Mouse (Mus musculus) cerebellum, adult (tissue): Measurements from ENCODE around the gene Gm8914.
"Not testable (repeated sequence)": the region's sequence is repeated elsewhere in the genome, so short reads cannot be mapped to it uniquely, and the experiment has no call there.

Source experiments
- ATAC-seq: cut with Nextera tagmentation; 2 replicates; pipeline ENCODE4 v1.9.2; 2017; ENCODE audit warnings: mild to moderate bottlenecking, moderate library complexity, mixed read lengths; ENCODE audit not compliant: insufficient number of reproducible peaks, low FRiP score, low TSS enrichment

The Gm8914 gene

DNA sequence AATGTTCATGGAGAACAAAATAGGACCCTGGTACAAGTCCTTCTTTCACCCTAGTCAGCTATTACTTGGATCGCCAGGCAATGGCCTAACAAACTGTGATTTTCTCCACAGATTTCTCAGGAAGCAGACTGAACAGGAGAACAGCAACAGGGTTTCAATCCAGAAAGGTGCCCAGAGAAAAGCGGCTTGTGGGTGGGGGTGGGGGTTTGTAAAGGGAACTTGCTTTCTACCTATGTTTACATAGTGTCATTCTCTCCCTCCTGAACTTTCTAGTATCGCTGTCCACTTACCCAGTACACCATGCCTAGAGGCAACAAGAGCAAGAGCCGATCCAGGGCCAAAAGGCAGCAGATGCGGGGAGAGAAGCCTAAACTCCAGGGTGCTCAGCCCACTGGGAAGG is at the start of gene Gm8914:
TSS of gene Gm8914 (plus strand) at position 301 of the 400 bp plus-strand sequence.
- ATAC-seq, result not testable (repeated sequence)
